Mouse (Mus musculus): ENCODE data around the gene Umad1. TPM values are rescaled to one million over a fixed set of nuclear protein-coding genes. Genes with fewer than 3 reads are reported as not detected.

Umad1 gene
- polyA plus RNA-seq, 1 experiment from 2014 or later = 23.4 TPM

- Histone ChIP-seq H3K27me3 (replicated peaks) (no peaks in the 10 kb centered on the region), H3K36me3 (peaks cover 5% of the 10 kb centered on the region), H3K9me3 (no peaks in the 10 kb centered on the region), H3K27ac (replicated peaks) (no peak overlapping the region), H3K9ac (no peak overlapping the region), H3K4me2 (no peak overlapping the region), H3K4me1 (peaks cover 21% of the 10 kb centered on the region; the same call in 1 of the 2 replicates), H3K4me3 (no peak overlapping the region)
- no peak for ATAC-seq (ENCODE audit: extremely low read depth, insufficient number of reproducible peaks, low FRiP score, low TSS enrichment)
- WGBS = 72% methylated on average over 2 of the region's 2 CpGs
Observed at GRCm38 (mm10) chr6:8373051-8373450, 114.0 kb downstream of the Umad1 start.

- no peaks in the 10 kb centered on the region for H3K27me3 ChIP-seq (replicated peaks)
- ATAC-seq (ENCODE audit: extremely low read depth, insufficient number of reproducible peaks, low FRiP score, low TSS enrichment) = no peak
- peaks cover 5% of the 10 kb centered on the region for H3K36me3 ChIP-seq
- no peak overlapping the region for H3K27ac ChIP-seq (replicated peaks)
- no peak overlapping the region for H3K9ac ChIP-seq
- WGBS = 55% methylated on average over 8 of the region's 8 CpGs
- H3K4me2 ChIP-seq = peak overlapping the region; percentile 31
- H3K4me1 ChIP-seq = peaks cover 21% of the 10 kb centered on the region; the same call in 1 of the 2 replicates
- no peak overlapping the region for H3K4me3 ChIP-seq
- no peaks in the 10 kb centered on the region for H3K9me3 ChIP-seq
Observed at GRCm38 (mm10) chr6:8373851-8374250, 114.8 kb downstream of the Umad1 start.

- H3K9me3 ChIP-seq = no peaks in the 10 kb centered on the region
- H3K4me1 ChIP-seq = peaks cover 21% of the 10 kb centered on the region; the same call in 1 of the 2 replicates
- WGBS = 58% methylated on average over 6 of the region's 6 CpGs
- H3K4me2 ChIP-seq = peak overlapping the region; percentile 31; the same call in 1 of the 2 replicates
- H3K27me3 ChIP-seq (replicated peaks) = no peaks in the 10 kb centered on the region
- no peak overlapping the region for H3K27ac ChIP-seq (replicated peaks)
- ATAC-seq (ENCODE audit: extremely low read depth, insufficient number of reproducible peaks, low FRiP score, low TSS enrichment) = no peak
- peaks cover 5% of the 10 kb centered on the region for H3K36me3 ChIP-seq
- H3K9ac ChIP-seq = no peak overlapping the region
- H3K4me3 ChIP-seq = no peak overlapping the region
Observed at GRCm38 (mm10) chr6:8374290-8374689, 115.2 kb downstream of the Umad1 start.

GRCm38 (mm10) chr6:8374712-8375111 lies 115.6 kb downstream of the Umad1 start:
- Histone ChIP-seq H3K9ac (no peak overlapping the region), H3K4me2 (no peak overlapping the region), H3K27ac (replicated peaks) (no peak overlapping the region), H3K36me3 (peaks cover 5% of the 10 kb centered on the region), H3K4me3 (no peak overlapping the region), H3K9me3 (no peaks in the 10 kb centered on the region), H3K4me1 (peaks cover 21% of the 10 kb centered on the region; the same call in 1 of the 2 replicates), H3K27me3 (replicated peaks) (no peaks in the 10 kb centered on the region)
- ATAC-seq (ENCODE audit: extremely low read depth, insufficient number of reproducible peaks, low FRiP score, low TSS enrichment) = peak; percentile 51; the same call in 1 of the 2 replicates
- WGBS = 85% methylated on average over 4 of the region's 4 CpGs

GRCm38 (mm10) chr6:8376351-8376750 lies 117.3 kb downstream of the Umad1 start:
- no peak overlapping the region for H3K9ac ChIP-seq
- no peak overlapping the region for H3K27ac ChIP-seq (replicated peaks)
- H3K4me1 ChIP-seq = peaks cover 16% of the 10 kb centered on the region; the same call in 1 of the 2 replicates
- H3K4me2 ChIP-seq = no peak overlapping the region
- no peak overlapping the region for H3K4me3 ChIP-seq
- no peaks in the 10 kb centered on the region for H3K27me3 ChIP-seq (replicated peaks)
- no peaks in the 10 kb centered on the region for H3K9me3 ChIP-seq
- peaks cover 5% of the 10 kb centered on the region for H3K36me3 ChIP-seq
- ATAC-seq (ENCODE audit: extremely low read depth, insufficient number of reproducible peaks, low FRiP score, low TSS enrichment) = no peak
- WGBS = 83% methylated on average over 5 of the region's 5 CpGs

- Histone ChIP-seq H3K27ac (replicated peaks) (no peak overlapping the region), H3K4me3 (no peak overlapping the region), H3K4me2 (no peak overlapping the region), H3K9me3 (no peaks in the 10 kb centered on the region), H3K36me3 (peaks cover 5% of the 10 kb centered on the region), H3K9ac (no peak overlapping the region), H3K4me1 (peaks cover 16% of the 10 kb centered on the region; the same call in 1 of the 2 replicates), H3K27me3 (replicated peaks) (no peaks in the 10 kb centered on the region)
- 82% methylated on average over 8 of the region's 8 CpGs for WGBS
- no peak for ATAC-seq (ENCODE audit: extremely low read depth, insufficient number of reproducible peaks, low FRiP score, low TSS enrichment)
Observed at GRCm38 (mm10) chr6:8377667-8378066, 118.6 kb downstream of the Umad1 start.

- H3K27ac ChIP-seq (replicated peaks) = no peak overlapping the region
- H3K4me1 ChIP-seq = peaks cover 2% of the 10 kb centered on the region; the same call in 1 of the 2 replicates
- H3K9me3 ChIP-seq = no peaks in the 10 kb centered on the region
- 96% methylated on average over 2 of the region's 2 CpGs for WGBS
- no peak overlapping the region for H3K4me2 ChIP-seq
- no peaks in the 10 kb centered on the region for H3K36me3 ChIP-seq
- no peak overlapping the region for H3K4me3 ChIP-seq
- ATAC-seq (ENCODE audit: extremely low read depth, insufficient number of reproducible peaks, low FRiP score, low TSS enrichment) = no peak
- no peaks in the 10 kb centered on the region for H3K27me3 ChIP-seq (replicated peaks)
- H3K9ac ChIP-seq = no peak overlapping the region
Observed at GRCm38 (mm10) chr6:8389307-8389706, 130.2 kb downstream of the Umad1 start.

GRCm38 (mm10) chr6:8390296-8390695 lies 131.2 kb downstream of the Umad1 start:
- Histone ChIP-seq H3K4me3 (no peak overlapping the region), H3K4me2 (no peak overlapping the region), H3K27me3 (replicated peaks) (no peaks in the 10 kb centered on the region), H3K9me3 (no peaks in the 10 kb centered on the region), H3K4me1 (peaks cover 2% of the 10 kb centered on the region; the same call in 1 of the 2 replicates), H3K36me3 (no peaks in the 10 kb centered on the region), H3K9ac (no peak overlapping the region), H3K27ac (replicated peaks) (no peak overlapping the region)
- no peak for ATAC-seq (ENCODE audit: extremely low read depth, insufficient number of reproducible peaks, low FRiP score, low TSS enrichment)
- 85% methylated on average over 6 of the region's 6 CpGs for WGBS

GRCm38 (mm10) chr6:8390935-8391334 lies 131.8 kb downstream of the Umad1 start:
- H3K27ac ChIP-seq (replicated peaks) = no peak overlapping the region
- WGBS = 81% methylated on average over 2 of the region's 2 CpGs

GRCm38 (mm10) chr6:8393029-8393428 lies 133.9 kb downstream of the Umad1 start:
- H3K9me3 ChIP-seq = no peaks in the 10 kb centered on the region
- no peak overlapping the region for H3K4me2 ChIP-seq
- no peak overlapping the region for H3K4me3 ChIP-seq
- H3K27ac ChIP-seq (replicated peaks) = no peak overlapping the region
- no peak overlapping the region for H3K9ac ChIP-seq
- no peak for ATAC-seq (ENCODE audit: extremely low read depth, insufficient number of reproducible peaks, low FRiP score, low TSS enrichment)
- no peaks in the 10 kb centered on the region for H3K27me3 ChIP-seq (replicated peaks)
- WGBS = 71% methylated on average over 4 of the region's 4 CpGs
- H3K4me1 ChIP-seq = peaks cover 2% of the 10 kb centered on the region; the same call in 1 of the 2 replicates
- H3K36me3 ChIP-seq = no peaks in the 10 kb centered on the region

More at GRCm38 (mm10) chr6:8390935-8391334, 131.8 kb downstream of the Umad1 start:
- Histone ChIP-seq H3K4me2 (no peak overlapping the region), H3K36me3 (no peaks in the 10 kb centered on the region), H3K9me3 (no peaks in the 10 kb centered on the region), H3K27me3 (replicated peaks) (no peaks in the 10 kb centered on the region), H3K4me1 (peaks cover 2% of the 10 kb centered on the region; the same call in 1 of the 2 replicates), H3K4me3 (no peak overlapping the region), H3K9ac (no peak overlapping the region)
- ATAC-seq (ENCODE audit: extremely low read depth, insufficient number of reproducible peaks, low FRiP score, low TSS enrichment) = no peak

- Histone ChIP-seq H3K4me1 (peaks cover 2% of the 10 kb centered on the region; the same call in 1 of the 2 replicates), H3K27me3 (replicated peaks) (no peaks in the 10 kb centered on the region), H3K4me3 (no peak overlapping the region), H3K4me2 (no peak overlapping the region), H3K9me3 (no peaks in the 10 kb centered on the region), H3K27ac (replicated peaks) (no peak overlapping the region), H3K36me3 (no peaks in the 10 kb centered on the region), H3K9ac (no peak overlapping the region)
- ATAC-seq (ENCODE audit: extremely low read depth, insufficient number of reproducible peaks, low FRiP score, low TSS enrichment) = no peak
Observed at GRCm38 (mm10) chr6:8394044-8394443, 135.0 kb downstream of the Umad1 start.

- WGBS = 55% methylated on average over 4 of the region's 4 CpGs
- Histone ChIP-seq H3K9me3 (no peaks in the 10 kb centered on the region), H3K27me3 (replicated peaks) (no peaks in the 10 kb centered on the region), H3K9ac (no peak overlapping the region), H3K4me1 (peaks cover 2% of the 10 kb centered on the region; the same call in 1 of the 2 replicates), H3K4me3 (no peak overlapping the region), H3K4me2 (no peak overlapping the region), H3K27ac (replicated peaks) (no peak overlapping the region), H3K36me3 (no peaks in the 10 kb centered on the region)
- ATAC-seq (ENCODE audit: extremely low read depth, insufficient number of reproducible peaks, low FRiP score, low TSS enrichment) = no peak
Observed at GRCm38 (mm10) chr6:8395061-8395460, 136.0 kb downstream of the Umad1 start.

Data from heart, embryonic 13.5 days (tissue).